Mouse (Mus musculus): ENCODE data around the gene Pum2.

GRCm38 (mm10) chr12:8661747-8662146 lies 12.2 kb upstream of the Pum2 start:
- TF ChIP-seq POLR2AphosphoS5 (IDR thresholded peaks at IDR 0.05; ENCODE audit: borderline replicate concordance, low read depth, low read length) (no peak), KAT2A (conservative IDR thresholded peaks at IDR 0.05; ENCODE audit: low read depth, low read length) (no peak), E2F4 (IDR thresholded peaks at IDR 0.05; ENCODE audit: borderline replicate concordance, low read depth, low read length) (no peak), ELF1 (IDR thresholded peaks at IDR 0.05; ENCODE audit: low read depth, low read length) (no peak), MYB (IDR thresholded peaks at IDR 0.05; ENCODE audit: low read depth, low read length) (no peak), MXI1 (IDR thresholded peaks at IDR 0.05; ENCODE audit: low read depth, low read length) (no peak), USF2 (IDR thresholded peaks at IDR 0.05; ENCODE audit: borderline replicate concordance in 1 of 2, insufficient read depth in 1 of 2, low read depth in 1 of 2, low read length in 2 of 2) (no peak), POLR2A (IDR thresholded peaks at IDR 0.05; ENCODE audit: control insufficient read depth in 1 of 2, insufficient read depth in 1 of 2, low read depth in 1 of 2, low read length in 2 of 2, poor library complexity in 1 of 2) (no peak), CTCF (IDR thresholded peaks at IDR 0.05 in 2 of 3, conservative IDR thresholded peaks at IDR 0.05 in 1 of 3; ENCODE audit: control insufficient read depth in 1 of 3, insufficient read depth in 1 of 3, low read depth in 2 of 3, low read length in 3 of 3, poor library complexity in 1 of 3, severe bottlenecking in 1 of 3) (no peak), MAFK (IDR thresholded peaks at IDR 0.05; ENCODE audit: borderline replicate concordance, low read depth, low read length) (no peak), HCFC1 (IDR thresholded peaks at IDR 0.05; ENCODE audit: low read depth, low read length) (no peak), GATA1 (IDR thresholded peaks at IDR 0.05; ENCODE audit: low read depth, low read length) (no peak), EP300 (IDR thresholded peaks at IDR 0.05; ENCODE audit: low read depth in 1 of 2, low read length in 2 of 2) (no peak)

Data from MEL (cell line).